Mouse (Mus musculus) thymus, postnatal 4 days (tissue): ENCODE measurements around the gene Olfr303.
"Not testable (repeated sequence)": the region's sequence is repeated elsewhere in the genome, so short reads cannot be mapped to it uniquely, and the experiment has no call there.

Source experiments
- DNase-seq: peaks from one replicate; pipeline ENCODE4 v3.0.0; 2021

Olfr303 gene

DNA sequence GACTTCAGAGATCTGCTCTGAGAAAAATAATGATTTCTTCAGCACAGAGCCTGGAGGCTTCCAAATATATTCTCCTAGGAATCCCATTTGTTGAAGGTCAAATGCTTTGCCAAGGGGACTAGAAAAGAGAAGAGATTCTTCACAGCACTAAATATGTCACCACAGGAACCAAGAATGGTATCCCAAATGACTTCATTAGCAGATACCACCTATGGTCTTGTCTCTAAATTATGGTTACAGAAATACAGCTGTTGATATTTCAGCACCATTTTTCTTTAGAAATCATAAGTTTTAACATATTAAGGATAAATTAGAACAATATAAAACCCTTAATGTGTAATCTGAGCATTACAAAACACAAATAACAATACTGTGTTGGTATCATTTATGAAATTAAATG lies at the start of gene Olfr303:
TSS of gene Olfr303 (minus strand) at position 101 of the 400 bp plus-strand sequence.
- no peak for DNase-seq

DNA sequence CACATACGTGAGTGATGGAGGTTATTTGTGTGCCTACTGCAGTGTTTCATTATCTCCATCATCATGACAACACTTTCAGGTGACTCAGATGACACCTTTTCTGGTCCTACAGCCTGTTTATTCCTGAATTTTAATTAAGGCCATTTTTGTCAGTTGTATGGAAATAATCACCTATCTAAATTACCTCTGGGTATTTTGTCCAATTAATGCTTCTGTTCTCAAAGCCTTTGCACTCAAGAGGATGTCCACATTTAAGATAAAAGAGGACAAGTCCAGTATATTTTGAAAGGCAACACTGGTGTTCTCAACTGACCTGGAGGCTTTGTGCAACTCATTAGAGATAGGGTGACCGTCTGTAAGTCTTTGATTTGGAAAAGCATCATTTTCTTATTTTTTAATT lies 6.0 kb upstream of the Olfr303 start, which contains the start of gene Olfr301:
TSS of gene Olfr301 (plus strand) at position 301 of the 400 bp plus-strand sequence.
- DNase-seq, result no peak

DNA sequence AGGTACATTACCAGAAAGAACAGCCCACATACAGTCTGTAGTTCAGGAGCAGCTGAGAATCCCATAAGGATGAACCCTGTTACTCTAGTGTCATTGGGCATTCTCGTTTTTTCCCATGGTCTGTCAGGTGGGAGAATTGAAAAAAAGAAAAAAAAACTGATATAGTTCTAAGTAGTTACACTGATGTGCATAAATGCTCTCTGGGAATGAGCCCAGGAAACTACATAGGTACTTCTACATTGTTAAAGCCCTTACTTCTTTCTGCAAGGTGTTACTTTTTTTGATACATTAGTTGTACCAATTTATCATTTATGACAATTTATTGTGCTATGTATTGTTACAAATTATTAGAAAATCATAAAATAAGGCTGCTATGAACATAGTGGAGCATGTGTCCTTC lies 11.0 kb downstream of the Olfr303 start, which contains the start of gene Olfr304:
TSS of gene Olfr304 (minus strand) at position 101 of the 400 bp plus-strand sequence.
- DNase-seq, result no peak

DNA sequence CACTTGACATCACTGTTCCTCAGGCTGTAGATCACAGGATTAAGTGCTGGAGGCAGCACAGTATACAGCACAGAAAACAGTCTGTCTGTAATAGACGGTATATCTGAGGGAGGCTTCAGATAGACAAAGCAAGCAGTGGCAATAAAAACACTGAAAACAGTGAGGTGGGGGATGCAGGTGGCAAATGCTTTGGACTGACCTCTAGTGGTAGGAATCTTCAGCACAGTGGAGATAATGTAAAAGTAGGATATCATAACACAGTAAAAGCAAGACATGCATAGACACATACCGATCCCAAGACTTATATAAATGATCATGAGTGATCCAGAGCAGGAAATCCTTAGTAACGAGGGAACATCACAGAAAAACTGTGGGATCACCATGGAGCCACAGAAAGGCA lies 11.8 kb downstream of the Olfr303 start:
- DNase-seq, result no peak

DNA sequence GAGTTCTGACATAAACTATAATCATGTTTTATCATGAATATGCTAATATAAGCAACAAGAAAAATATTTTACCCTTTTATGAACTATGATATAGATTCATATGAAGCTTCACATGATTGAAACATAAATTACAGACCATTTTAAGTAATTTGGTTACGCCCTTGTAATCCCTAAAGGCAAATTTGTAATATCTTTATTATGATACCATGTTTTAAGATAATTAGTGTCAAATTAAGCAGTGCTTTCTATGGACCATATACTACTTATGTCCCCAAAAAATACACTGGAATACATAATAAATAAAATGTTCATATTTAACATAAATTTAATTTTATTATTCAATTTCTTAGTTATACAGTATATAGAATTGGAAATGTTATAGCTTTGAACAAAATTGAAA lies 30.8 kb downstream of the Olfr303 start, which contains the start of gene Olfr305:
TSS of gene Olfr305 (minus strand) at position 101 of the 400 bp plus-strand sequence.
- DNase-seq, result no peak

DNA sequence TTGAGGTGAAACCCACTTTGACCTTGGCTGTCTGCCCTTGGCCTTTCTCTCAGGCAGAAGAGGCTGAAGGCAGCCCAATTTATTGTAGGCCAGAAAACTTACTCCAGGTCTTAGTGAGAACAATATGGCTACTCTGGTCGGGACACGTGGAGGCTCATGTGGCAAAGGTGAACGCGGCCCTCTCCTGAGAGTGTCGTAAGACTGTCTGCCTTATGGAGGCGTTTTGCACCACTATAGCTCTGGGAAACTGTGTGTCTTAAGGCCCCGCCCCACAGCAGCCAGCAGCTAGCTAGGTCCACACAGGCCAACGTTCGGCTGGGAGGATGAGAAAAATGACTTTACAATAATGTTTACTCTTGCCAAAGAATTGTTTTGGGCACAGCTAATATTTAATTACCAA lies 51.3 kb downstream of the Olfr303 start:
- DNase-seq, result not testable (repeated sequence)

DNA sequence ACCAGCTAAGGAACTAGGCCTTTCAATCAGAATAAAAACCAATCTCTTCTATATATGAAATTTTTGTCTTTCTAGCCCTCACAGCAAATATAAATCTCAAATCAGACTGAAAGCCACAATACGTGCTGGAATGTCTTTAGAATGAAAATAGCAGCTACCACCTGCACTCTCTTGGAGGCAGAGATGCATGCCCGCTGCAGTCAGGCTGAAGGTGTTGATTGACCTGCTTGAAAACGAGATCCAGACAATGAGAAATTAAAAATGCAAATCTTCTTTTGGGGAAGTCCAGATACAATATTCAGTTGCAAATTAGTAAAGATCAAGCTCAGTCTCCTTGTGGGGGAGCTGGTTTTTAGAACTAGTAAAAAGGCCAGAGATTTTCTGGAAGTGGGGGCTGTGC lies 53.3 kb downstream of the Olfr303 start:
- DNase-seq, result no peak

DNA sequence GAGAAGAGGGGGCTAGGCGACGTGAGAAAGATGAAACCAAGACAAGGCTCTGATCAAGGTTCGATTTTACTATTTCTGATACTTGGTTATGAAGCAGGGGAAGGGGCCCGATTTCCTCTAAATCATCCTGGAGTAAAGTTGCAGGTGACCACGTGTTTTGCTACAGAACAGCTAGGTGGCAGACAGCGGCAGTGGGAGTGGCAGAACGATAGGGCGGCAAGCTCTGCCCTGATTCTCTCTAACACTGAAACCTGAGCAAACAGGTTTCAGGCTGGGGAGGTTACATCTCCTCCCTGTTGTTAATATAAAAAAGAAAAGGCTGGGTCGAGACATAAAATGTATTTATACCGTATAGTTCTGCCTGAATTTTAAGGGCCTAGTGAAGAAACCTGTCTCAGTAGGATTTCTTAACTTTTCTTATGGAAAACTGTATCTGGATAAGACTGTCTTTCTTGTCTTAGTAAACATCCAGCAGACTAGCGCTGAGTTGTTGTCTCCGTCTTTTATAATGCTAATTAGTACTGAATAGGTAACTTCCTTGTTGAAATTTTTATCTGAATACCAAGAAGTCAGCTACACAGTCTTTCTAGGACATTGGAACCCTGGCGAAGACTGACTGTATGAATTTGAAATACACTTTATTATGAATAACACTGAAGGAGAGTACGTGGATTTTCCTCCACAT lies 54.6 kb downstream of the Olfr303 start:
- DNase-seq, result no peak
